Mouse (Mus musculus) gastrocnemius, adult 8-10 months (tissue): Measurements from ENCODE around the gene Med16. TPM values are rescaled to one million over a fixed set of nuclear protein-coding genes. Genes with fewer than 3 reads are reported as not detected.

ENCODE experiments used
- DNase-seq, 2 experiments: peaks; one replicate each; pipeline ENCODE4 v3.0.0; 2022; ENCODE audit warnings: low spot score in 2 of 2
- total RNA-seq, 4 experiments: library from RNA; stranded (reverse); gene quantifications; 2 replicates each; pipeline ENCODE4 v1.2.4; 2022

Med16 gene
- total RNA-seq, 4 experiments from 2014 or later, result 30.8 to 37.1 (median 32.9) TPM

DNA sequence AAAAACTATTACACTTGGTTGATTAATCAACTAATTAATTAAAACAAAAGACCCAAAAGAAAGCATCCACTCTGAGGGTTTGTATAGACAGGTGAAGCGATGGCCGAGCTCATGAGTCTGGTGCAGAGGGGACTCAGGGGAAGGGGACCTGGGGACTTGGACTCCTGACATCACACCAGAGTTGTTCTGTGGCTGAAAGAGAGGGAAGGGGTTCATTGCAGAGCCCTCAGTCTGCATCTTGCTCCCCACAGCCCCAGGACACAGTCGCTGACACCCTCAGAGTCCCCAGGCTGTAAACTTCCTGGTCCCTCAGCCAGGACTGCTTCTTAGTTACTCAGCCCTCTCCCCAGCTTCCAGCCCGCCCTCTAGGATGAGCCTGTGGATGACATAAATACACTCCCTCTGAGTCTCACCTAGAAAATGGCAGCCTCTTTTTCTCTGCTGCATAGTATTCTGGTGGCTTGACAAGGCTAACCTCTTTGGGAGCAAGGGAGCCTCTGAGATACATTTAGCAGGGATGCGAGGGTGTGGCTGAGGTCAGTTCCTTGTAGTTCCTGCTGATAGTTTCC lies 8.9 kb upstream of the Med16 start:
- DNase-seq, result no peak

DNA sequence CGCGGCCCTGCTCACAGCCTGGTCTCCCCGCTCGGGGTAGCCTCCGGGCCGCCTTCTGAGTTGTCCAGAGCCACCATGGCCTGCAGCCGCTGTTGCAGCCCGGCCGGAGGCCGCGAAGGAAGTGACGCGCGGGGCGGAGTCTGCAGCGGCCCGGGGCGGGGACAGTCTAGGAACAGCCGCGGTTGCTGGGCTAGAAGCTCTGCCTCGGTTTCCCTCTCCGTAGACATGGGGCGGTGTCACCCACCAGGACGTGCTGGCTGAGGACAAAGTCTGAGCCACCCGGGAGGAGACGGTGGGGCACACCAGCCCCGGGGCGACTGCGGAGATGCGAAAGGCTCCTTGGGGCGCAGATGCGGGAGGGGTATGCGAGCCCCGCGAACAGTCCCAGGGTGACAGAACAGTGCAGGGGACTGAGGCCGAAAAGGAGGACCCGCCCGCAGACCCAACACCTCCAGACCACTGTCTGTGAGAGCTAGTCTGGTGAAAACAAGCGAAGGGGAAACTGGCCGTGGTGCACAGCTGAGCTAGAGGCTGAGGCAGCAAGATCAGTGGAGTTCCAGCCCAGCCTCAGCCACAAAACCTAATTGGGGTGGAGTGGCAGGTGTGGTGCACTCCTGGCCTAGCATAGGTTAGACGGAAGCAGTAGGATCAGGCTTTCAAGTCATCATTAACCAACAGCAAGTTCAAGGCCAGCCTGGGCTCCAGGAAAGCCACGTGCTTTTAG lies 8.2 kb upstream of the Med16 start, which contains the start of gene Kiss1r:
TSS of gene Kiss1r (plus strand) at position 164 of the 724 bp plus-strand sequence.
- DNase-seq, result peak; percentile 76 to 77

DNA sequence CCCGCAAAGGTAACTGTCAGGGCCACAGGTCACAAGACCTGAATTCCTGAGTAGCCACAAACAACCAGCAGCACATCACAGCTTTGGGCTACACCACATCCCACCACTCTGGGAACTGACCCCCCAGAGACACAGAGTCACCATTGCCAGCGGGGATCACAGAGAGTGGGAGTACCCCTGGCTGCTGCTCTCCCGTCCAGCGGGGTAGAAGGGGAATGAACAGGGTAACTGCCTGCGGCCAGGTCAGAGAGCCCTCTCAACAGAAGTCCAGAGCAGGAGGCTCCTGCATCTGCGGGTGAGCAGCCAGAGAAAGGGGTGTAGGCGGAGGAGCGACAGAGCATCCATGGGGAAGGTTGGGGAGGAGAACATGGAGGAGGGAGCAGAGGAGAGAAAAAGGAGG lies 7.4 kb upstream of the Med16 start:
- no peak for DNase-seq

DNA sequence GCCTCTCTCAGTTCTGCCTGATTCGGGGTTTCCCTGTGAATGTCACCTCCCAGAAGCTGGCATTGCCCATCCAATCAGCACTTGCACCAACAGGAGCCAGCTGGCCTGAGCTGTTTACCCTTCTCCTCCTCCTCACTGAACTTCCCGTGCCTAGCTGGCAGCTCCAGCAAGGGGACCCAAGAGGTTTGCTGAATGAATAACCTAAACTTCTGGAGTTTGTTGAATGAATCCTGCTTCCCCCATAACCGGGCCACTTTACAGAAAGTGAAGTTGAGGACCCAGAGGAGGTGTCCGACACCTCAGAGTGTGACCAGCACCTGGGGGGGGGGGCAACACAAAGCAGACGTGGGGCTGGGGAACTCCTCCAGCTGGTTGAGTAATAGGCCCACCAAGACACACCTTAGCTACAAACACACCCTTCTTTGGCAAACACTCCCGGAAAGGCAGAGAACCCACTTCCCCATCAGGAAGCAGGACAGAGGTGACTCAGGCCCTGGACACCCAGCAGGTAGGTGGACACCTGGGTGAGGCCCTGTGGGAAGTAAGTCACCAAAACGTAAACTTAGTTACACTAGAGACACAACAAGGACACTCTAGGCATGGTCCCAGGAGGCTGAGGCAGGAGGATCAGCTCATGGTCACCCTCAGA lies 6.3 kb upstream of the Med16 start:
- no peak for DNase-seq

DNA sequence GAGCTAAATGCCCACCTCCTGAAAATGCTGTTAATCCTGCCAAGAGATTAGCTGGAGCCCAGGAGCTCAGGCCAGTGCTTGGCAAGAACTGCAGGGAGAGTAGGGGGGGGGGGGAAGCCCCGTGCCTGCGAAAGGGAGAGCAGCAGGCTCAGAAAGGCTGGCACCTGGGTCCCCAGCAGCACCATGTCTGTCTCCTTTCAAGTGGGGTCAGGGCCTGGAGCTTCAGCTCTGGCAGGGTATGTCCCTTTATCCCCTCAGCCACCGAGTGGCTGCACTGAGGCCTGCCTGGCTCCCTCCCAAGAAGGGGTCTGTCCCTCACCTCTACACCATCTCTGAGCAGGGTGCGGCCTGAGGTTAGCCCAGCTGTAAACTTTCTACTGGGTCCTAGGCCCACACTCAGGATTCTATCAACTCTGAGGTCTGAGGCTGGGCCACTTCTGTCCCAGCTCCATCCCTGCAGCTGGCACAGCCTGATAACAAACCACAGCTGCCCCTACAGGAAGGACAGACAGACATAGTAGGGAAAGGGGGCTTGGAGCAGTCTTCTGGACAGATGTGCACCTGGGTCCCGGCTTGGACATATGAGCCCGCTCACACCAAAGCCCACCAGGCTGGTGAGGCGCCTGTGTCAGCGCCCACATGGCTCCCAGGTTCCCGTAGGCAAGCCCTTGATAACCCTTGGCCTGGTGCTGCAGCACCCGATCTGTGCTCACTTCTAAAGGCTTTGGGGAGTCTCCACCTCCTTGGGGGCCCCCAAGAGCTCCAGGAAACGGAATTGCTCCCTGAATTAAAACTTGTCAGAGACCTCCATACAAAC lies 5.6 kb upstream of the Med16 start:
- DNase-seq, result no peak

DNA sequence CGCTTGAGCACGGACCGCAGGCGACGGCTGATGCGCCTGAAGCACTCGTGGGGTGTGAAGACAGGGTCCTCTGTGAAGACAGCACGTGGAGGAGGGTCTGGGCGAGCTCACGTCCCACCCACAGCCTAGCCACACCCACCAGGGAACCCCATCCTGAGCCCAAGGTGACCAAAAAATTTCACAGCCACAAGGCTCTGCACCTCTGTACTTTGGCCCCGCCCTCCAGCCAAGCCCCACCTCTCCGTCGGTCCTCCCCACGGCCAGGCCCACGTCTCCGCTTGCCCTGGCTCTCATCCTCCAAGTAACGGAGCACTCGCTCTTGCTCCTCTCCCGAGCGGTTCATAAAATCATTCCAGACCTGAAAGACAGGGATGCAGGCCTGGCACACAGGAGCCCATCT lies 3.7 kb upstream of the Med16 start:
- DNase-seq, result no peak

DNA sequence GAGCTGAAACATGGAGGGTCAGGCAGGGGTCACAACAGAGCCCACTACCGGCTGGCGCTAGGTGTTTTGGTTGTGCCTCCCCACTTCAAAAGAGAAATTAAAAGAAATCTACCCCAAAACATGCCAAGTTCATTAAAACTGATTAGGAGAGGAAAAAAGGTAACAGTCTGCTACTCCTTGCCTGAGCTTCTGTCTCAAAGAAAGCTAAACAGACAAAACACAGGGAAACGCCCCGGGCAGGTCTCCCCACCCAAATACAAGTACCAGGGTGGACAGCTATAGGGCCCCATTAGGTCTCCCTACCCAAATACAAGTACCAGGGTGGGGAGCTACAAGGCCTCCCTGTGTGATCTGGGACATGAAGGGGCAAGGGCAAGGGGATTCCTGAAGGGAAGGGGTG lies 1.8 kb upstream of the Med16 start, which contains the start of gene Gm26602:
TSS of gene Gm26602 (plus strand) at position 301 of the 400 bp plus-strand sequence.
- no peak for DNase-seq

DNA sequence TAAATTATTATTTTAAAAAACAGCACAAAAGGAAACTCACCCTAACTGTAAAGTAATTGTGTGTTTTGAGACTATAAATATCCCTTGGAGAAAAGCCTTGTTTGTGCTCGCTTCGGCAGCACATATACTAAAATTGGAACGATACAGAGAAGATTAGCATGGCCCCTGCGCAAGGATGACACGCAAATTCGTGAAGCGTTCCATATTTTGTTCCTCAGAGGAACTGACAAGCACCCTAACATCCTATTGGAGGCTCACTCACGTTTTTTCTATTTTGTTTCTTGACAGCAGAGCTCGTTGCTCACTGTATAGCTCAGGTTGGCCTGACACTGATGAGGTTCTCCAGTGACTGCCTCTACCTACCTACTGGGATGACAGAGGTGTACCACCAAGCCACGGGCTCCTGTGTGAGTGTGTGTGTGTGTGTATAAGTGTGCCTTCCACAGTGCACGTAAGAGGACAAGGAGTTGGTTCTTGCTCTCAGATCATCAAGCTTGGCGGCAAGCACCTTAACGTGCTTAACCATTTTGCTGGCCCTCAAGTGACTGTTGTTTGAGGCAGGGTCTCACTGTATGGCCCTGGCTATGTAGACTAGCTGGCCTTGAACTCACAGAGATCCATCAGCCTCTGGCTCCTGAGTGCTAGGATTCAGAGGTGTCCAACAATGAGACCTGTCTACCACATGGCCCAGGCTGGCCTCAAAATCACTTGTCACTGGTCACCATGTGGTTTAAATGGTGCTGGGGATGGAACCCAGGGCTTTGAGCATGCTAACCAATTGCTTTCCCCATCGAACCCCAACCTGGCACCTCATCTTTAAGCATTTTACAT lies 584 bp upstream of the Med16 start:
- no peak for DNase-seq

DNA sequence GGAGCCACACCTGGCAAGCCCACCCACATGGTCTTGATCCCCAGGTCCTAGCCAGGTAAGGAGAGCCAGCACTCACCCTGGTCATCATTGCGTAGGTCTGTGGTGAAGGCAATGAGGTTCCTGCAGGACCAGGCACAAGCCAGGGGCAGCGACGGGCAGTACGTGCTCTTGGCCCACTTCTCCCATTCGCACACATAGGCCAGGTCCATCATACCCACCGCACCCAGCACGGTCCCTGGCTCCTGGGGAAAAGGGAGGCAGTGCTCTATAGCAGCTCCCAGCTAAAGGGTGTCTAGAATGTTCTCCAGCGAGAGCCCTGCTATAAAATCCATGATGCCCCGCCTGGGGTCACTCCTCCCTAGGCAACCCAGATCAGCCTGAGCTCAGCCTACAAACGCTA lies 1.3 kb downstream of the Med16 start:
- no peak for DNase-seq

DNA sequence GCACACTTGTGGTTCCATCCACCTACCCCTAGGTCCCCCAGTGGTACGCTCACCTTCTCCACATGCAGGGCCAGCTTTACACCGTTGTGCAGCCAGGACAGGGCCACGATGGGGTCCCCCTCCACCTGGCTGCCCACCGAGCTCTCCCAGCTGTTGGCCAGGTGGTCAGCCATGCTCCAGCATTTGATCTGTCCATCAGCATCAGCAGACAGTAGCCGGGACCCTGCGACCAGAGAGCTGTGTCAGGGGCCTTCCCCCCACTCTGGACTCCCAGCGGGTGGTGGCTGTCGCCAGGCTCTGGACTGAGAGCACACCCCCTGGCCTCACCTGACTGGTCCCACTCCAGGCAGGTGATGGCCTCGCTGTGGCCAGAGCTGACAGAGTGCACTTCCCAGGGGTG lies 2.0 kb downstream of the Med16 start:
- no peak for DNase-seq

DNA sequence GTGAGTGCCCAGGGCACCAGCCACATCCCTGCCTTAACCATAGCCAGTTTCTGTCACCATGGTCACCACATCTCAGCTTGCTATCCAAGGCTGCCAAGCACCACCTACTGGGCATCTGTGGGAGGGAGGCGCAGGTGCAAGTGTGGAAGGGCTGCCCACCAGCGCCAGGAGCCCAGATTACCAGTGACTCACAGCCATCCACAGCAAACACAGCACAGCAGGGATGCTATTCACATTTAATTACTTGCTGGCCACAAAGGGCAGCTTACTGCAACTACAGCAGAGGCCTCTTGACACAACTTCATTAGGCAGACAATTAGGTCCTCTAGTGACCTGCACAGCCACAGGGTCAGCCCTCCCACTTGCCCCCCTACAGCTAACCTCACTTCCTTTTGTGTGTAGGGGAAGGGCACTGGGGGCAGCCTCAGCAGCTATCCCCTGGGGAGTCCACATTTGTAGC lies 7.7 kb downstream of the Med16 start:
- DNase-seq, result no peak

DNA sequence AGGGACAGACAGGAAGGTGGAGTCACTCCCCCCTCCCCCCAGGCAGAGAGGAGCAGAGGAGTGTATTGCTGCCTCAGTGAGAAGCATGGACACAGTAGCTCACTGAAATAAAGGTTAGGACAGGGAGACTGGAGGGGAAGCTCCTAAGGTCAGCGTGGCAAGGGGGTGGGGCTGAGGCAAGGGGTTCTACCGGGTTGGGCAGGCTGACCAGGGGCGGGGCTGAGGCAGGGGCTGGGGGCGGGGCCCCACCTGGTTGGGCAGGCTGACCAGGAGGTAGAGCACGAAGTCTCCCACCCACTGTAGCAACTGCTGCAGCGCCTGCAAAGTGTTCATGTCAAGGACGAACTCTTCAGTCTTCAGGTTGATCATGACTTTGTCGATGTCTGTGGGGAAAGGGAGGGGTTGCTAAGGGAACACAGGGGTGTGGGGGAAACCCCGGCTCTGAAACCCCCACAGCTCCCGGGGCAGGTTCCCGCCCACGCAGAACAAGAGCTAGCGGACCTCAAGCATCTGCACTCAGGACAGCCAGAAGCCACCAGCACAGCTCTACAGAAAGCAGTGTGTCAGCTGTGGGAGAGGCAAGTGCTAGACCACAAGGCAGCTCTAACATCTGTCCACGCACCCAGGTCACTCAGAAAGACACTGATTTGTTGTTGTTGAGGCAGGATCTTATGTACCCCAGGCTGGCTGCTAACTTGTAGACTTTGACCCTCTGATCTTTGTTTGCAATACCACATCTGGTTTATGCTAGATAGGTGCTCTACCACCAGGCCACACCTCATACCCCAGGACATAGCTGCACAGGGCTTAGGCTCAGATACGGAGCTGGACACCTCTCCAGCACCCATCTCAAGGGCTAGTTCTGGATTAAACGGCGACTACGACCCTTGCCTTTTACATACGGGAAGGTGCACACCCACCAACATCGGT lies 11.1 kb downstream of the Med16 start:
- no peak for DNase-seq

DNA sequence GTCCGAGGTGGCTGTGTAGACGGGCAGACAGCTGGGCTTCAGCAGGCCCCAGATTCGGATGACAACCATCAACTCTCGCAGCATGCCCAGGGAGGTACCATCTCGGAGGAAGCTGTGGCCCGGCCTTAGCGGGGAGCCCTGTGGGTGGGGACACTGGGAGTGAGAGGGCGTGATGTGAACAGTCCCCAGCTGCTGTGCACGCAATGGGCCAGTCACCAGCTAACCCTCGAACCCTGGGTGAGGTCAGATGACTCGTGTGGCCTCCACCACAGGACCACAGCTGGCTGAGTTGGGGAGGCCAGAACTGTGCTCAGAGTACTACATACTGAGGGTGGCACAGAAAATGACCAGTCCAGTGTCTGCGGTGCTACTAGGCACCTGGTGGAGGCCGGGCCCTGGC lies 11.9 kb downstream of the Med16 start:
- no peak for DNase-seq

DNA sequence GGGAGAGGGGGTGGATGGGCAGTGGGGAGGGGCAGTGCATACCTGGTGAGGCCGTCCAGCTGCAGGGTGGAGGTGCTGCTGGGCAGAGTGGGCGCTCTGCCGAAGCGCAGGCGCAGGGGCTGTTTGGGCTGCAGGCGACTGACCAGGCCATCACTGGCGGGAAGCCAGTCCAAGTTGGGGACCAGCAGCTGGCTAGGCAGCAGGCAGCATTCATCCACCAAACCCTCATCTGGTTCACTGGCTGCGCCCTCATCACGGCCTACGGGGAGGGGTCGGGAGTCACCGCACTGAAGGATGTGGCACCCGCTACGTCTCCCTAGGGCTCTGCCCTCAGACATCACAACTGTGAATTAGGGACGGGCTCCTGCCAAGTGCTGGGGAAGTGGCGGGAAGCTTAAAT lies 12.4 kb downstream of the Med16 start:
- no peak for DNase-seq

DNA sequence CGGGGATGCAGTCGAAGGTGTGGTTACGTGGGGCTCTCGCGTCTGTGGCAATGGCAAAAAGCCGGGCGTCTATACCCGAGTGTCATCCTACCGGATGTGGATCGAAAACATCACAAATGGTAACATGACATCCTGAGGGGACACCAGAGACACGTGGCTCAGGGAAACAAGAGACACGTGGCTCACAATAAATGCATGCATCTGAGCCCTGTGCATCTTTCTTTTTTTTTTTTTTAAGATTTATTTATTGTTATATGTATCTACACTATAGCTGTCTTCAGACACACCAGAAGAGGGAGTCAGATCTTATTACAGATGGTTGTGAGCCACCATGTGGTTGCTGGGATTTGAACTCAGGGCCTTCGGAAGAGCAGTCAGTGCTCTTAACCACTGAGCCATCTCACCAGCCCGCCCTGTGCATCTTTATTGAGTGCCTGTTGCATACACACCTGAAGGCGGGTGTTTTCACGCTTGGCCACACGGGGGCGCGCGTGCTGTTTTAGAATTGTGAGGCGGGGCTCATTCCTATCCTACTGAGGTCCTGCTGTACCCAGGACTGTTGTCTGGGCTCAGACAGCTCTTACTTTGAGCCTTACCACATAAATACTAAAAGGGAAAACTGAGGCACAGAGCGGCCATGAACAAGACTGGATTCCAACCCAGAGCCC lies 16.1 kb downstream of the Med16 start:
- DNase-seq, result peak; percentile 56 to 69

DNA sequence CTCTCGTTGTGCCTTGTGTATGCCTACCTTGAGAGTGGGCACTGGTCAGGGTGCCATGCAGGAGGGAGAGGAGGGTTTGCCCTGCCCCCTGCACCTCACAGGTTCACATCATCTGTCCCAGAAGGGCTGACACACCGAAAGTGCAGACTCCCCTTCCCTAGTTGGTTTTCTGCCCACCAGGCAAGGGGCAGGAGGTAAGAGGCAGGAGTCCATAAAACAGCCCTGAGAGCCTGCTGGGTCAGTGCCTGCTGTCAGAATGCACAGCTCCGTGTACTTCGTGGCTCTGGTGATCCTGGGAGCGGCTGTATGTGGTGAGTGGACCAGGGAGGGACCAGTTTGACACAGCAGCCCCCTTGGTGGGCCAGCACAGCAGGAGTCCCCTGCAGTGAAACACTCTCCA lies 18.1 kb downstream of the Med16 start, which contains the start of gene Cfd:
TSS of gene Cfd (plus strand) at position 184 of the 400 bp plus-strand sequence.
- DNase-seq, result no peak

DNA sequence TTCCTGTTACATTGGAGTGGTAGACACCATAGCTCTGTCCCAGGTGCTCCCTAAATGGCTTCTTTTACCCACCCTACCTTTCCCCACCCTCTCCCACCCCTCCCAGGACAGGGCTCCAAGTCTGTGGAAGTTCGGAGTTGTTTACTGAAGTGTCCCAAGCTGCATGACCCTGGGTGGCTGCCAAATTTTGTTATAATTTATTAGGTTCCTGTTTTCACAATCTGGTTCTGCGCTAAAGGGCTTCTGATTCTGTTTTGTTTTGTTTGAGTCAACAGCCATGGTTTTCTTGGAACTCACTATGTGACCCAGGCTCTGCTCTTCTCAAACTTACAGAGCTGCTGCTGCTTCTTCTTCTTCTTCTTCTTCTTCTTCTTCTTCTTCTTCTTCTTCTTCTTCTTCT lies 19.3 kb downstream of the Med16 start:
- DNase-seq, result no peak

DNA sequence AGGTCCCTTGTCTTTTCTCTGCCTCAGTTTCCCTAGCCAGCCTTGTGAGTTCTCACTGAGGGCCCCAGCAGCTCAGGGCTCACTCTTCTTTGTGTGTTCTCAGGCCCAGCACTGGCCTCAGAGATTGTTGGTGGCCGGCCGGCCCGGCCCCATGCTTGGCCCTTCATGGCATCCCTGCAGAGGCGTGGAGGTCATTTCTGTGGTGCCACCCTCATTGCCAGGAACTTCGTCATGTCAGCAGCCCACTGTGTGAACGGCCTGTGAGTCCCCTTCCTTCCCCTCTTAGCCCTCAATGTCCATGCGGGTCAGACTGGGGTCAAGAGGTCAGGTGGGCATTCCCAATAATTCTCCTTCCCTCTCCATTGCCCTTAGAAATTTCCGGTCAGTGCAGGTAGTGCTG lies 22.1 kb downstream of the Med16 start:
- no peak for DNase-seq

DNA sequence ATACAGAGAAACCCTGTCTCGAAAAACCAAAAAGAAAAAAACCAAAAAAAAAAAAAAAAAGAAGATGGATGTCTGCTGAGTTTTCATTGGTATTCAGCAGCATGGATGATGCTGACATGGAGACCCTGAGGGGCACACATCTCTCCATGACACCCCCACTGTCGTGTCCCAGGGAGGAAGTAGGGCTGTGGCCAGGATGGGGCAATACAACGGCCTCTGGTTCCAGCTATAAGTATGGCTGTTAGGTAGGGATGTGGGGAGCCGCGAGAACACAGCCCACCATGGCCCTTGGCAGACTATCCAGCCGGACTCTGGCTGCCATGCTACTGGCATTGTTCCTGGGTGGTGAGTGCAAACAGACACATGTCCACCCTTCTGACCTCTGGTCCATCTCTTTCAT lies 22.7 kb downstream of the Med16 start, which contains the start of gene Elane:
TSS of gene Elane (plus strand) at position 194 of the 400 bp plus-strand sequence.
- DNase-seq, result no peak
